Mouse (Mus musculus): ENCODE measurements around the gene Rec114. TPM values are rescaled to one million over a fixed set of nuclear protein-coding genes. Genes with fewer than 3 reads are reported as not detected.

Rec114 gene
- total and polyA plus RNA-seq, 3 experiments = 111 to 135 TPM; not detected in 1

- H3K36me3 ChIP-seq (ENCODE audit: control insufficient read depth in 1 of 2, insufficient read depth in 2 of 2, low read length in 2 of 2) = peaks cover 0 to 51% of the 10 kb centered on the region in 2 experiments; a peak in 2 of 4 replicates
- H3K9ac ChIP-seq (ENCODE audit: control insufficient read depth, low read depth, low read length, poor library complexity, severe bottlenecking) = no peak overlapping the region
- H3K9me3 ChIP-seq (replicated peaks; ENCODE audit: insufficient read depth, low read length) = no peaks in the 10 kb centered on the region
- no peak overlapping the region for H3K4me3 ChIP-seq (ENCODE audit: control insufficient read depth in 1 of 2, insufficient read depth in 1 of 2, low read depth in 2 of 2, low read length in 2 of 2)
- no peak for TF ChIP-seq CHD2 (IDR thresholded peaks at IDR 0.05; ENCODE audit: low read length)
- no peak for TF ChIP-seq USF2 (IDR thresholded peaks at IDR 0.05; ENCODE audit: borderline replicate concordance in 1 of 2, insufficient read depth in 1 of 2, low read depth in 1 of 2, low read length in 2 of 2)
- no peak for TF ChIP-seq UBTF (IDR thresholded peaks at IDR 0.05; ENCODE audit: borderline replicate concordance, insufficient read depth, low read depth, low read length)
- no peak for TF ChIP-seq MAZ (IDR thresholded peaks at IDR 0.05; ENCODE audit: low read depth, low read length)
- no peak for TF ChIP-seq RAD21 (IDR thresholded peaks at IDR 0.05; ENCODE audit: low read depth, low read length)
- TF ChIP-seq CTCF (IDR thresholded peaks at IDR 0.05 in 2 of 3, conservative IDR thresholded peaks at IDR 0.05 in 1 of 3; ENCODE audit: control insufficient read depth in 1 of 3, insufficient read depth in 1 of 3, low read depth in 2 of 3, low read length in 3 of 3, poor library complexity in 1 of 3, severe bottlenecking in 1 of 3) = no peak
- TF ChIP-seq ZKSCAN1 (IDR thresholded peaks at IDR 0.05; ENCODE audit: low read depth, low read length) = no peak
- no peak for DNase-seq (ENCODE audit: low read depth, low spot score)
- H3K4me1 ChIP-seq (ENCODE audit: control insufficient read depth in 1 of 2, insufficient read depth in 2 of 2, low read length in 2 of 2) = peaks cover 23 to 35% of the 10 kb centered on the region in 2 experiments
- peaks cover 11% of the 10 kb centered on the region; the same call in 1 of the 2 replicates for H3K79me2 ChIP-seq (ENCODE audit: control insufficient read depth, insufficient read depth, low read length, poor library complexity)
- no peaks in the 10 kb centered on the region for H3K27me3 ChIP-seq (ENCODE audit: control insufficient read depth in 1 of 2, insufficient read depth in 2 of 2, low read length in 2 of 2)
- no peak overlapping the region for H3K27ac ChIP-seq (ENCODE audit: control insufficient read depth, low read depth, low read length)
These were observed 26.9 kb downstream of the Rec114 start for GRCm38 (mm10) chr9:58716886-58717285.

DNA sequence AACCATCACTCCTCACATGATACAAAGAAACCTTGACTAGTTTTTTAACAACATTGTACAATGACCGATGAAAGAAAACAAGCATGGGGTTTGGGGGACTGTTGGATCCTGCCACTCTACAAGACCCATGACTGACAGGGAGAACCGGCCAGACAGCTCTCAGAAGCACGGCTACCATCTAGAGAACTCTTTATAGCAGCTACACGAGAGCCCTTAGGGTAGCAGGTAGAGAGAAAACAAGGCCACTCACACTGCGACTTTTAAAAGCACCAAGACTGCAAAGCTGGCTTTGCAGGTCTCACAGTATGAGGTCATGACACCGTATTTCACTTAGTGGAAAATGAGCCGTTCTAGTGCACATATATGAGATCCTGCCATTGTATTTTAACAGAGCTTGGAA lies 33.1 kb downstream of the Rec114 start:
- no peak for TF ChIP-seq E2F4 (IDR thresholded peaks at IDR 0.05; ENCODE audit: borderline replicate concordance, low read depth, low read length)
- no peak for TF ChIP-seq SIN3A (IDR thresholded peaks at IDR 0.05; ENCODE audit: low read length)
- TF ChIP-seq ZMIZ1 (IDR thresholded peaks at IDR 0.05; ENCODE audit: low read depth, low read length) = no peak
- no peak for TF ChIP-seq CTCF (IDR thresholded peaks at IDR 0.05 in 2 of 3, conservative IDR thresholded peaks at IDR 0.05 in 1 of 3; ENCODE audit: control insufficient read depth in 1 of 3, insufficient read depth in 1 of 3, low read depth in 2 of 3, low read length in 3 of 3, poor library complexity in 1 of 3, severe bottlenecking in 1 of 3)
- TF ChIP-seq GATA1 (IDR thresholded peaks at IDR 0.05; ENCODE audit: low read depth, low read length) = no peak
- TF ChIP-seq BHLHE40 (IDR thresholded peaks at IDR 0.05; ENCODE audit: borderline replicate concordance, low read depth, low read length) = no peak
- TF ChIP-seq ZNF384 (IDR thresholded peaks at IDR 0.05; ENCODE audit: low read depth, low read length) = no peak
- TF ChIP-seq ELF1 (IDR thresholded peaks at IDR 0.05; ENCODE audit: low read depth, low read length) = no peak
- TF ChIP-seq ETS1 (IDR thresholded peaks at IDR 0.05; ENCODE audit: low read depth, low read length) = no peak
- TF ChIP-seq MYC (IDR thresholded peaks at IDR 0.05; ENCODE audit: low read depth, low read length) = no peak
- TF ChIP-seq MYB (IDR thresholded peaks at IDR 0.05; ENCODE audit: low read depth, low read length) = no peak
- no peak for TF ChIP-seq POLR2AphosphoS5 (IDR thresholded peaks at IDR 0.05; ENCODE audit: borderline replicate concordance, low read depth, low read length)
- no peak for TF ChIP-seq RCOR1 (IDR thresholded peaks at IDR 0.05; ENCODE audit: low read depth, low read length)
- TF ChIP-seq NELFE (IDR thresholded peaks at IDR 0.05; ENCODE audit: low read depth, low read length) = no peak
- no peak for TF ChIP-seq RAD21 (IDR thresholded peaks at IDR 0.05; ENCODE audit: low read depth, low read length)

More for the DNA sequence above, 33.1 kb downstream of the Rec114 start:
- Histone ChIP-seq H3K9ac (ENCODE audit: control insufficient read depth, low read depth, low read length, poor library complexity, severe bottlenecking) (no peak overlapping the region), H3K4me3 (ENCODE audit: control insufficient read depth in 1 of 2, insufficient read depth in 1 of 2, low read depth in 2 of 2, low read length in 2 of 2) (no peak overlapping the region), H3K36me3 (ENCODE audit: control insufficient read depth in 1 of 2, insufficient read depth in 2 of 2, low read length in 2 of 2) (peaks cover under 1 to 2% of the 10 kb centered on the region in 2 experiments; a peak in 2 of 4 replicates), H3K27me3 (ENCODE audit: control insufficient read depth in 1 of 2, insufficient read depth in 2 of 2, low read length in 2 of 2) (no peaks in the 10 kb centered on the region), H3K4me1 (ENCODE audit: control insufficient read depth in 1 of 2, insufficient read depth in 2 of 2, low read length in 2 of 2) (no peaks in the 10 kb centered on the region), H3K79me2 (ENCODE audit: control insufficient read depth, insufficient read depth, low read length, poor library complexity) (no peaks in the 10 kb centered on the region; the same call in 1 of the 2 replicates), H3K9me3 (replicated peaks; ENCODE audit: insufficient read depth, low read length) (no peaks in the 10 kb centered on the region), H3K27ac (ENCODE audit: control insufficient read depth, low read depth, low read length) (no peak overlapping the region)
- no peak for DNase-seq (ENCODE audit: low read depth, low spot score)

All from MEL (cell line).